Mouse (Mus musculus): Measurements from ENCODE around the gene Pkd1. TPM values are rescaled to one million over a fixed set of nuclear protein-coding genes. Genes with fewer than 3 reads are reported as not detected.

Pkd1 gene
- polyA plus RNA-seq, 1 experiment from 2014 or later = 11.9 TPM

DNA sequence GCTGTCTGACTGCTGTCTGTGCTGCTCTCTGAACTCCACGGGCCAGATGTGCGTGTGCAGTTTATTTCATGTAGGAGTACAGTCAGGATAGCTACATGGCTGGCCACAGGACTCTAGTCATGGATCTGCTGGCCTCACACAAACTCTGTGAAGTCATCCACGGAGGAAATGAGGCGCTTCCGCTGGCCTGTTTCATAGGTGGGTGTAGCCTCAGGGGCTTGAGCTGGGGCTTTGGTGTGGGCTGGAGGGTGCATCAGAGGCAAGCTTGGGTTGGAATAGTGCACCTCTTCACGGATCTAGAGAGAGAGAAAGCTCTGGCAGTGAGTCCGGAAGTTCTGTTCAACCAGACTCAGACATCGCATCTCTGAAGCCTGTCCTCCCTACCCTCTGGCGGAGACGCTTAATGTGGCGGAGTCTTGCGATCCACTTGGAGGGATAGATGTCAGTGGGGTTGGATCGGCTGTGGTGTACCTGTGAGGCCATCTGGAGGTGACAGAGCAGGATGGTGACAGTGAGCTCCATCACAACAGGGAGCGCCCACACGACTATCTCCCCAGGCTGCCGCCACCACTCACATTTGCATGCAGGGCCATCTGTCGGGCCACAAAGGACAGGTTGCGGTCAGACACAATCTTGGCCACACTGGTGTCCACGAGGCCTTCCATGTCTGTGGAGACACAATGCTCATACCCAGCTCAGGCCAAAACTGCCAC lies 47.0 kb downstream of the Pkd1 start:
- H3K27me3 ChIP-seq = no peaks in the 10 kb centered on the region
- H3K4me2 ChIP-seq = no peak overlapping the region
- H3K9me3 ChIP-seq (replicated peaks) = no peaks in the 10 kb centered on the region
- H3K4me3 ChIP-seq = no peak overlapping the region
- H3K9ac ChIP-seq = no peak overlapping the region
- H3K4me1 ChIP-seq = no peaks in the 10 kb centered on the region
- 92% methylated on average over 19 of the region's 19 CpGs for WGBS
- ATAC-seq = no peak
- peaks cover 99% of the 10 kb centered on the region for H3K36me3 ChIP-seq (ENCODE audit: poor library complexity, severe bottlenecking)
- no peak overlapping the region for H3K27ac ChIP-seq

DNA sequence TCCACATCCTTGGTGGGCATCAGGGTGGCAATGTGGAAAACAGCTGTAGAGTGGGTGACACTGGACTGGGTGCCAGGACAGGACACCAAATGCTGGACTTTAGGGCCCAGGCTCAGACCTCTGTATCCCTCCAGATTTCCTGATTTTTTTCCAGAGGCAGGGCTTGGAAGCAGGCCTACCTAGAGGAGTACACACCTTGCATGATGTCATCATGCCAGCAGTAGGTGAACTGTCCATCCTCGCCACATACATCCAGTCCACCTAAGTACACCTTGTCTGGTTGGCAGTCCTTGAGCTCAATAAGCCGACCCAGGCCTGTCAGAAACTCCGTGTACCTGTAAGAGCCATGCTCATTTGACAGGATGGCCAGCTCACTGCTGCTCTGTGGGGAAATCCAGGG lies 48.4 kb downstream of the Pkd1 start:
- H3K9ac ChIP-seq = no peak overlapping the region
- no peaks in the 10 kb centered on the region for H3K9me3 ChIP-seq (replicated peaks)
- H3K36me3 ChIP-seq (ENCODE audit: poor library complexity, severe bottlenecking) = peaks cover 100% of the 10 kb centered on the region
- no peaks in the 10 kb centered on the region for H3K4me1 ChIP-seq
- H3K27ac ChIP-seq = no peak overlapping the region
- H3K27me3 ChIP-seq = no peaks in the 10 kb centered on the region
- 93% methylated on average over 3 of the region's 3 CpGs for WGBS
- no peak overlapping the region for H3K4me2 ChIP-seq
- ATAC-seq = no peak
- H3K4me3 ChIP-seq = no peak overlapping the region

DNA sequence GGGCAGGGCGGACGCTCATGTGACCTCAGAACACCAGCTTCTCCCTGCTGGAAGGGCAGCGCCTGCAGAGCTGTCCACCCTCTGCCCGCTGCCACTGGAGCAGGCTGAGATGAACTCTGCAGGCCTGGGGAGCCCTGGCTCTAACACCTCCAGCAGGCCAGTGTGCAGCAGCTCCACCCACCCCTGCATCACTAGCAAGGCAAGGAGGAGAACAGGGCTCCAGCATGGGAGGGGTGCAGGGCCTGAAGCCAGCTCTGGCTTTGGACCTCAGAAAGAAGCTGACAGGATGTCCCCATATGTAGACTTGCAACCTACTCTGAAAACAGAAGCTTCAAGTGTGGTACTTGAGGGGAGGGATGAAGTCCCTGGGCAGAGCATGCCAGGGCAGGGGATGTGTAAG lies 50.9 kb downstream of the Pkd1 start:
- no peak for ATAC-seq
- Histone ChIP-seq H3K4me3 (no peak overlapping the region), H3K4me2 (no peak overlapping the region), H3K27ac (no peak overlapping the region), H3K9me3 (replicated peaks) (no peaks in the 10 kb centered on the region), H3K27me3 (no peaks in the 10 kb centered on the region), H3K36me3 (ENCODE audit: poor library complexity, severe bottlenecking) (peaks cover 100% of the 10 kb centered on the region), H3K4me1 (no peaks in the 10 kb centered on the region), H3K9ac (no peak overlapping the region)
- WGBS = 91% methylated on average over 4 of the region's 4 CpGs

DNA sequence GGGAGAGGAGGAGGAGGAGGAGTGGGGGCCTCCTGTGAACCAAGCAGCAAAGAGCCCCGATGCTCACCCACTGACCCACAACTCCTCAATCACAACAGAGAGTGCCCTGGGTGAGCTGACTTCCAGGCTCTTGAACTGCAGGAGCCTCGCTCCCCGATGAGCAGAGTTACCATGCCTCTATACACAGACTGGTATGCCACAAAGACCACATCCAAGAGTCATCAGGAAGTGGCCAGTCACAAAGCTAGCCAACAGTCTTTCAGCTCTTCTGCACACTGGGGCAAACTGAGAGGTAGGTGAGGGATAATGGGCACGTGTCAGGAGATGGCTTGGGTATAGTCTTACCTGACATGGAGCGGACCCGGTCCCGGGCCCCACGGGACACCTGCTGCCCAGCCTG lies 54.3 kb downstream of the Pkd1 start:
- Histone ChIP-seq H3K4me3 (no peak overlapping the region), H3K4me1 (no peaks in the 10 kb centered on the region), H3K36me3 (ENCODE audit: poor library complexity, severe bottlenecking) (peaks cover 100% of the 10 kb centered on the region), H3K9me3 (replicated peaks) (no peaks in the 10 kb centered on the region), H3K4me2 (no peak overlapping the region), H3K27ac (no peak overlapping the region), H3K27me3 (no peaks in the 10 kb centered on the region), H3K9ac (no peak overlapping the region)
- 90% methylated on average over 8 of the region's 8 CpGs for WGBS
- no peak for ATAC-seq

DNA sequence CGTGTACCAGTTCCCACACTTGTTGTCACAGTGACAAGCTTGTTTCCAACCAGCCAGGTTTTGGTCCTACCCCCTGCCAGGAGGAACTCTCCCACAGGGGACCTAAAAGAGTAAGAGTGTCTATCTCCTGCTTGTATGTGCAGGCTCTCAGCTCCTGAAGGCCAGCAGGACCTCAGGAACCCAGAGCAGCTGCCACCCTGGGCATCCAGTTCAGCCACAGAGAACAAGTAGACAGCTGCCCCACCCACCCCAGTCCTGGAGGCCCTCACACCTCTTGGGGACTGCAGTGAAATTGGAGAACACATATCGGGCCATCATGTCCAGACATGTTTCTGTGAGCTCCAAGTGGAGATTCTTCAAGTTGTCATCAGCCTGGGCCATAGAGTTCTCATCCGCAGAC lies 54.9 kb downstream of the Pkd1 start:
- ATAC-seq = no peak
- Histone ChIP-seq H3K4me2 (no peak overlapping the region), H3K36me3 (ENCODE audit: poor library complexity, severe bottlenecking) (peaks cover 98% of the 10 kb centered on the region), H3K4me3 (no peak overlapping the region), H3K27me3 (no peaks in the 10 kb centered on the region), H3K9ac (no peak overlapping the region), H3K4me1 (no peaks in the 10 kb centered on the region), H3K9me3 (replicated peaks) (no peaks in the 10 kb centered on the region), H3K27ac (no peak overlapping the region)
- 96% methylated on average over 3 of the region's 3 CpGs for WGBS

DNA sequence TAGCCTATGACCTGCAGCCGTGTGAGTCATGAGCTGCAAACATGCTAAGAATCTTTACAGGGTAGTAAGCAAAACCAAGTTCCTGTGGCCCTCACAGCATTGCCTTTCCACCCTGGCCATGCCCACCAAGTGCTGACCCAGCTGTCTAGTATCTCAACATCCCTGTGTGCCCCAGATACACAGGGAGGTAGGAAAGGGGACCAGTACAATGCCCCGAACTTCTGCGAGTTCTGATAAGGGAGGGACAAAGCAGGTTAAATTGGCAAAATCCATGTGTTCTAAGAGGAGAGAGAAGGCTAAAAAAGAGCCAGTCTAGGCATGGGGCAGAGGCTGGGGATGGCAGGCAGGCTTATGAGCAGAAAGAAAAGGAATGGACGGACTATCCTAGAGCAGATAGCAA lies 58.7 kb downstream of the Pkd1 start:
- H3K36me3 ChIP-seq (ENCODE audit: poor library complexity, severe bottlenecking) = peaks cover 80% of the 10 kb centered on the region
- H3K27ac ChIP-seq = no peak overlapping the region
- no peaks in the 10 kb centered on the region for H3K9me3 ChIP-seq (replicated peaks)
- no peak overlapping the region for H3K9ac ChIP-seq
- 93% methylated on average over 4 of the region's 4 CpGs for WGBS
- ATAC-seq = no peak
- no peaks in the 10 kb centered on the region for H3K4me1 ChIP-seq
- H3K4me2 ChIP-seq = no peak overlapping the region
- H3K4me3 ChIP-seq = no peak overlapping the region
- H3K27me3 ChIP-seq = no peaks in the 10 kb centered on the region

DNA sequence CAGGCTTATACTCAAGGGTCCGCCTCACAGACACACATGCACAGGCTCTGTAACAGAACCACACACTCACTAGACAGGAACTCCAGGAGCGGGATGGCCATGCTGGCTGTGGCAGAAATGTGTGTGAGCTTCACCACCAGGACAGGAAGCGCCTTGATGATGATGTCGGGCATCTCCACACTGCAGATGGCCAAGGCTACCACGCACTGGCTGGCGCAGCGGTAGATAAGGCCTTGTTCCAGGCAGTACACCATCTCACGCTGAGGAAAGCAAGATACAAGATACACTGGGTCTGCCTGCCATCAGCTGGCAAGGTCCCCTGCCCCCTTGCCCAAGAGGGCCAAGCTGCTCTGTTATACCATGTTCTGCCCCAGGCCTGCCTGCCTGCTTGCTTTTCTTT lies 59.2 kb downstream of the Pkd1 start:
- Histone ChIP-seq H3K4me1 (no peaks in the 10 kb centered on the region), H3K9me3 (replicated peaks) (no peaks in the 10 kb centered on the region), H3K27ac (no peak overlapping the region), H3K27me3 (no peaks in the 10 kb centered on the region), H3K9ac (no peak overlapping the region), H3K36me3 (ENCODE audit: poor library complexity, severe bottlenecking) (peaks cover 80% of the 10 kb centered on the region), H3K4me3 (no peak overlapping the region), H3K4me2 (no peak overlapping the region)
- 90% methylated on average over 8 of the region's 8 CpGs for WGBS
- no peak for ATAC-seq

DNA sequence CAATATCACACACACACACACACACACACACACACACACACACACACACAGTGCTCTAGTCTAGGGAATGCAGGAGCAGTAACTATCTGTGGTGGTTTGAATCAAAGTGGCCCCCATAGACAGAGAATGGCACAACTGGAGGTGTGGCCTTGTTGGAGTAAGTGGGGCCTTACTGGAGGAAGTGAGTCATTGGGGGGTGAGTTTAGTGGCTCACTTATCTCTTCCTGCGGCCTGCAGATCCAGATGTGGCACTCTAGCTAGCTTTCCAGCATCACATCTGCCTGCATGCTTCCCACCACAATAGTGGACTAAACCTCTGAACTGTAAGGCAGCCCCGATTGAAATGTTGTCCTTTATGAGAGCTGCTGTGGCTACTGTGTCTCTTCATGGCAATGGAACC lies 61.1 kb downstream of the Pkd1 start:
- Histone ChIP-seq H3K4me1 (no peaks in the 10 kb centered on the region), H3K27ac (no peak overlapping the region), H3K36me3 (ENCODE audit: poor library complexity, severe bottlenecking) (peaks cover 80% of the 10 kb centered on the region), H3K27me3 (no peaks in the 10 kb centered on the region), H3K9me3 (replicated peaks) (no peaks in the 10 kb centered on the region), H3K9ac (no peak overlapping the region), H3K4me2 (no peak overlapping the region), H3K4me3 (no peak overlapping the region)
- WGBS = 92% methylated on average over 2 of the region's 2 CpGs
- no peak for ATAC-seq

DNA sequence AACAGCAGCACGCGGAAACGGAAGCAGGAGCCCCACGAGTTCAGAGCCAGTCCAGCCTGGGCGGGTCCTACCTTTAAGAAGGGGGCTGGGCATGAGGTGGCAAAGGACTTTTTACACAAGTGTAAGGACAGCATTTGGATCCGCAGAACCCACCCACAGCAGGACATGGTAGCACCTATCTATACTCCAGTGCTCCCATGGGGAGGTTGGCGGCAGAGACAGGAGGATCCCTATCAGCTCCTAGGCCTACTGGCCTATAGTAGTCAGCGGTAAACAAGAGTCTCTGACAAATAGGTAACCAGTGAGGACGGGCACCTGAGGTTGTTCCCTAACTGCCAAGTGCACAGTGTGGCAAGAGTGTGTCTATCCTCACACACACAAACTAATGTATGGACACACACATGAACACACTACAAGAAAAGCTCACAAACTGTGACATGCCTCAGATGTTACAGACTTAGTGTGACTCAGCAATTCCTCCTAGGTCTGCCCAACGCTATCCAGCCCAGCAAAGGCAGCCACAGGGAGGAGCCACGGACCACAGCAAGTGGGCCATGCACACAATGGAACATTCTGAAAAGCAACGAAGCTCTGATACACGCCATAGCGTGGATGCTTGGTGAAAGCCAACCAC lies 68.0 kb downstream of the Pkd1 start:
- Histone ChIP-seq H3K27me3 (no peaks in the 10 kb centered on the region), H3K27ac (no peak overlapping the region), H3K9ac (no peak overlapping the region), H3K36me3 (ENCODE audit: poor library complexity, severe bottlenecking) (peaks cover 94% of the 10 kb centered on the region), H3K4me3 (no peak overlapping the region), H3K4me1 (no peaks in the 10 kb centered on the region), H3K9me3 (replicated peaks) (no peaks in the 10 kb centered on the region), H3K4me2 (no peak overlapping the region)
- 88% methylated on average over 14 of the region's 14 CpGs for WGBS
- no peak for ATAC-seq

DNA sequence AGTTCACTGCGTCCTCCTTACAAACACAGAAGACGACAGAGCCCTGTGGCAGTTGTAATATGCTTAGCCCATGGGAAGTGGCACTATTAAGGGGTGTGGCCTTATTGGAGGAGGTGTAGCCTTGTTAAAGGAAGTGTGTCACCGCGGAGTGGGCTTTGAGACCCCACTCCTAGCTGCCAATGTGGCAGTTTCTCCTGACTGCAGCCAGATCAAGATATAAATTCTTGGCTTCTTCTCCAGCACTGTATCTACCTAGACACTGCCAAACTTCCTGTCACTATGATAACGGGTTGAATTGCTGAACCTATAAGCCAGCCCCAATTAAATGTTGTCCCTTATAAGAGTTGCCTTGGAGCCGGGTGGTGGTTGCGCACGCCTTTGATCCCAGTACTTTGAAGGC lies 75.8 kb downstream of the Pkd1 start:
- H3K4me1 ChIP-seq = no peaks in the 10 kb centered on the region
- no peaks in the 10 kb centered on the region for H3K27me3 ChIP-seq
- no peaks in the 10 kb centered on the region for H3K9me3 ChIP-seq (replicated peaks)
- 94% methylated on average over 8 of the region's 8 CpGs for WGBS
- peaks cover 99% of the 10 kb centered on the region for H3K36me3 ChIP-seq (ENCODE audit: poor library complexity, severe bottlenecking)
- no peak overlapping the region for H3K27ac ChIP-seq
- no peak for ATAC-seq
- H3K4me3 ChIP-seq = no peak overlapping the region
- no peak overlapping the region for H3K9ac ChIP-seq
- no peak overlapping the region for H3K4me2 ChIP-seq

DNA sequence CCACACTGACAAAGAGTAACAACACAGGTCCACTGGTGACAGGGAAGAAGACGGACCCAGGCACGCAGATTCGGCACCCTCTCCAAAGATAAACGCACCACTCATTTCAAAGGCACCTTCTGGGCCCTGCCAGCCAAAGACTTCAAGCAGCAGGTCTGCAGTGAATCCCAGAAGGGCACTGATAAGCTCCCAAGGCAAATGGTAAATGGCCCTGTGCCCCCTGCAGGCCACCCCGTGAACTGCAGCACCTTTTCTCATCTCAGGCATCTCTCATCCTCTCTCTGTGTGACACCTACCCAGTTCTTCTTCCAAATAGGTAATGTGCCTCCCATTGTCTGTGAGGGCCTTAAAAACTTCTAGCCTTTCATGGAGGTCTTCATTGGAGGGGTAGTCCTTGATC lies 79.0 kb downstream of the Pkd1 start:
- Histone ChIP-seq H3K9me3 (replicated peaks) (no peaks in the 10 kb centered on the region), H3K4me3 (no peak overlapping the region), H3K4me1 (peaks cover 18% of the 10 kb centered on the region), H3K9ac (no peak overlapping the region), H3K36me3 (ENCODE audit: poor library complexity, severe bottlenecking) (peaks cover 73% of the 10 kb centered on the region), H3K4me2 (no peak overlapping the region), H3K27ac (no peak overlapping the region), H3K27me3 (no peaks in the 10 kb centered on the region)
- 48% methylated on average over 5 of the region's 5 CpGs for WGBS
- no peak for ATAC-seq

DNA sequence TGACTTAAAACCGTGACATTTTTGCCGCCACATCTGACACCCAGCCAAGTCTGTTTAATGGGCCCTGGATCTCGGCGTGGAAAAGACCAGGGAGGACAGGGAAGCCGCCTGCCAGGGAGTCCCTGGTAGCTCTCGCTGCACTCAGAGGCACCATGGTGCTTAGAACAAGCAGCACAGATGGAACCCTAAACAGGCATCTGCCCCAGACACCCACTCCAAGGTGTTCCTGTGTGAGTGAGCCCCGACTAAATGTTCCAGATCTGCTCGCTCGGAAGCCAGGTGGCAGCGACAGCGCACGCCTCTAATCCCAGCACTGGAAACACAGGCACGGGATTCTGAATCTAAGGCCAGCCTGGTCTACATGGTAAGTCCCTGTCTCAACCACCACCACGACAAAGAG lies 80.4 kb downstream of the Pkd1 start:
- 89% methylated on average over 14 of the region's 14 CpGs for WGBS
- H3K4me3 ChIP-seq = no peak overlapping the region
- H3K27ac ChIP-seq = no peak overlapping the region
- no peak overlapping the region for H3K9ac ChIP-seq
- no peaks in the 10 kb centered on the region for H3K9me3 ChIP-seq (replicated peaks)
- ATAC-seq = no peak
- no peaks in the 10 kb centered on the region for H3K27me3 ChIP-seq
- H3K4me2 ChIP-seq = no peak overlapping the region
- H3K4me1 ChIP-seq = peaks cover 18% of the 10 kb centered on the region
- H3K36me3 ChIP-seq (ENCODE audit: poor library complexity, severe bottlenecking) = peaks cover 58% of the 10 kb centered on the region
